Mouse (Mus musculus): Measurements from ENCODE around the gene Gm49661. TPM values are rescaled to one million over a fixed set of nuclear protein-coding genes. Genes with fewer than 3 reads are reported as not detected.

Gene Gm49661
- polyA plus RNA-seq, 1 experiment from 2014 or later, result not detected

DNA sequence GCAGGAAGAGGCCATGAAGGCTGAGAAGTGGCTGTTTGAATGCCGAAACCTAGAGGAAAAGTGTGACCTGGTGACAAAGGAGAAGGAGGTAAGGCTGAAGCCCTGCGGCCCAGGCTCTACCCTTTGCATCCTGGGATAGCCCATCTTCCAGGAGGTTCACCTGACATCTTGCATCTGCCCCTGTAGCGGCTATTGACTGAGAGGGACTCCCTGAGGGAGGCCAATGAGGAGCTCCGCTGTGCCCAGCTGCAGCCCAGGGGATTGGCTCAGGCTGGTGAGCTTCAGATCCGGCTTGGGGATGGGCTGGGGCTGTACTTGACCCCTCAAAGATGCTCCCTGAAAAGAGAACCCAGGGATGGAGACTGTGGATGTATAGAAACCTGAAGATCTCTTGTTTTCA lies 27.7 kb upstream of the Gm49661 start:
- Histone ChIP-seq H3K9me3 (ENCODE audit: control insufficient read depth, low read length) (no peaks in the 10 kb centered on the region), H3K36me3 (ENCODE audit: control insufficient read depth, insufficient read depth, low read length) (no peaks in the 10 kb centered on the region), H3K27ac (ENCODE audit: low read depth, low read length) (no peak overlapping the region), H3K4me1 (ENCODE audit: control insufficient read depth, insufficient read depth, low read length) (peaks cover 2% of the 10 kb centered on the region; the same call in 1 of the 2 replicates), H3K4me3 (ENCODE audit: low read depth, low read length) (no peak overlapping the region), H3K27me3 (ENCODE audit: control insufficient read depth, insufficient read depth, low read length) (peaks cover 7% of the 10 kb centered on the region; the same call in 1 of the 2 replicates), H3K4me2 (ENCODE audit: low read depth) (no peak overlapping the region), H3K9ac (ENCODE audit: low read length) (no peak overlapping the region; the same call in 1 of the 2 replicates)
- no peak for DNase-seq (ENCODE audit: low spot score)
- no peak for ATAC-seq (ENCODE audit: insufficient read depth, low FRiP score, low TSS enrichment)
- 83% methylated on average over 5 of the region's 5 CpGs for WGBS

DNA sequence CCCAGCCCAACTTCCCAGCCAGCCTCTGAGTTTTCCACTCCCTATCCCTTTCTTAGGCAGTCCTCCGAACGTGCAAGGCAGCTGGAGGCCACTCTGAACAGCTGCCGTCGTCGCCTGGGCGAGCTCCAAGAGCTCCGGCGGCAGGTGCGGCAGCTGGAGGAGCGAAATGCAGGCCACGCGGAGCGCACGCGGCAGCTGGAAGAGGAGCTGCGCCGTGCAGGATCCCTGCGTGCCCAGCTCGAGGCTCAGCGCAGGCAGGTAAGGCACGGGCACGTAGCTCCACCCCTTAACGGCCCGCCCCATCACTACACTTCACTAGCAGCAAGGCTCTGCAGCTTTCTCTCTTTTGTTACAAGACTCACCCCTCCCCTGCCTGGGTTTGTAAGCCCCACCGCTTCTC lies 26.4 kb upstream of the Gm49661 start:
- H3K4me3 ChIP-seq (ENCODE audit: low read depth, low read length), result no peak overlapping the region
- ATAC-seq (ENCODE audit: insufficient read depth, low FRiP score, low TSS enrichment) (no peak), DNase-seq (ENCODE audit: low spot score) (peak; percentile 29)
- no peaks in the 10 kb centered on the region for H3K9me3 ChIP-seq (ENCODE audit: control insufficient read depth, low read length)
- no peak overlapping the region for H3K4me2 ChIP-seq (ENCODE audit: low read depth)
- H3K27me3 ChIP-seq (ENCODE audit: control insufficient read depth, insufficient read depth, low read length), result peaks cover 7% of the 10 kb centered on the region; the same call in 1 of the 2 replicates
- peaks cover 4% of the 10 kb centered on the region; the same call in 1 of the 2 replicates for H3K4me1 ChIP-seq (ENCODE audit: control insufficient read depth, insufficient read depth, low read length)
- H3K9ac ChIP-seq (ENCODE audit: low read length), result no peak overlapping the region
- H3K36me3 ChIP-seq (ENCODE audit: control insufficient read depth, insufficient read depth, low read length), result no peaks in the 10 kb centered on the region
- 26% methylated on average over 25 of the region's 25 CpGs for WGBS
- H3K27ac ChIP-seq (ENCODE audit: low read depth, low read length), result no peak overlapping the region

DNA sequence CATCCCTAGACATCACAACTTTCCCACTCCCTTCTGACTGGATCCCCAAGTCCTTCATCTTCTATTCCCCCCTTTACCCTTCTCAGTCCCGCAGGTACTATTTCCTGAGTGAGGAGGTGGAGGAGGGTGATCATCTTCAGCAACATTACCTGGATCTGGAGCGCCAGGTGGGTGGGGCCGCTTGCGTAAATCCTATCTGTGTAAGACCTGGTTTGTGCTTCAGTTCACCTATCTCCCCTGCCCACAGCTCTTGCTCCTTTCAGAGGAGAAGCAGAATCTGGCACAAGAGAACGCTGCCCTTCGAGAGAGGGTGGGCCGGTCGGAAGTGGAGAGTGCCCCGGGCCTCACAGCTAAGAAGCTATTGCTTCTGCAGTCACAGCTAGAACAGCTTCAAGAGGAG lies 25.1 kb upstream of the Gm49661 start:
- no peaks in the 10 kb centered on the region for H3K9me3 ChIP-seq (ENCODE audit: control insufficient read depth, low read length)
- no peak overlapping the region for H3K4me3 ChIP-seq (ENCODE audit: low read depth, low read length)
- no peak overlapping the region for H3K9ac ChIP-seq (ENCODE audit: low read length)
- peaks cover 6% of the 10 kb centered on the region; the same call in 1 of the 2 replicates for H3K4me1 ChIP-seq (ENCODE audit: control insufficient read depth, insufficient read depth, low read length)
- ATAC-seq (ENCODE audit: insufficient read depth, low FRiP score, low TSS enrichment), result no peak
- H3K27me3 ChIP-seq (ENCODE audit: control insufficient read depth, insufficient read depth, low read length), result peaks cover 7% of the 10 kb centered on the region; the same call in 1 of the 2 replicates
- no peak for DNase-seq (ENCODE audit: low spot score)
- no peak overlapping the region for H3K27ac ChIP-seq (ENCODE audit: low read depth, low read length)
- no peak overlapping the region for H3K4me2 ChIP-seq (ENCODE audit: low read depth)
- WGBS, result 95% methylated on average over 9 of the region's 9 CpGs
- no peaks in the 10 kb centered on the region for H3K36me3 ChIP-seq (ENCODE audit: control insufficient read depth, insufficient read depth, low read length)

DNA sequence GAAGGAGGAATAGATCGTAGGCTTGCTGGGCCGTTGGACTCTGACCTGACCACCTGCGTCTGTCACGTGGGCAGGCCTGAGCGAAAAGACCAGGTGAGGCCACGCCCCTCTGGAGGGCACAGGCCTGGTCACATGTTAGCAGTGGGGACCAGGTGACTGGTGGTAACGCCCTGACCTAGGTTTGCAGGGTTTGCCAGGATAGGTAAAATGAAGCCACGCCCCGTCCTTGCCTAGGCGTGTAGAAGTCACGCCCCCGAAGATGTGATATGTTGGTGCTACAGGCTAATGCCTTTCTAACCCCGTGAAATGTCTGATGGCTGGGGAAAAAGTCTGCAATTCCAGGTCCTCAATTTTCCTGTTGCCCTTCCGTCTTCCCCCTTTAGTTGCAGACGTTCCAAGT lies 21.6 kb upstream of the Gm49661 start:
- peaks cover 14% of the 10 kb centered on the region for H3K27me3 ChIP-seq (ENCODE audit: control insufficient read depth, insufficient read depth, low read length)
- no peak overlapping the region for H3K27ac ChIP-seq (ENCODE audit: low read depth, low read length)

DNA sequence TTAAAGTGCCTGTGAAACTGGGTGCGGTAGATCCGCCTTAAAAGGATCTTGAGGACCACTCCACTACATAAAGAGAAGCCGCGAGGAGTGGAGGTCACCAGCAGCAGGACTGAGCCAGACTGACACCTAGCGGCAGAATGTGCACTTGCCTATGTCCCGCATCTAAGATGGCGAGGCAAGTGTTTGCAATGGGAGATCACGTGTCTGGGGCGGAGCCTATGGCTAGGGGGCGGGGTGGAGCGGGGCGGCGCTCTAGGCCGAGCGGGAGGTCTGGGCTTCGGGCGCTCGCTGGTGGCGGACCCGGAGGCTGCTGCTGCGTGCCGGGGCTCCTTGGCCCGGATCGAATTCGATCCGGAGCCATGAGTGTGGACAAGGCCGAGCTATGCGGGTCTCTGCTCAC lies 21.1 kb upstream of the Gm49661 start, which contains the start of gene Hook2:
Gene Hook2 (plus strand): TSS at position 255 of the 400 bp plus-strand sequence.
- WGBS, result 0% methylated on average over 26 of the region's 28 CpGs
- Histone ChIP-seq H3K4me2 (ENCODE audit: low read depth) (peak within 1 kb of the TSS; percentile 97), H3K9ac (ENCODE audit: low read length) (peak within 1 kb of the TSS; percentile 68), H3K27ac (ENCODE audit: low read depth, low read length) (no peak within 1 kb of the TSS), H3K4me3 (ENCODE audit: low read depth, low read length) (peak within 1 kb of the TSS; percentile 56), H3K9me3 (ENCODE audit: control insufficient read depth, low read length) (no peaks in the 10 kb centered on the region), H3K36me3 (ENCODE audit: control insufficient read depth, insufficient read depth, low read length) (no peaks in the 10 kb centered on the region), H3K27me3 (ENCODE audit: control insufficient read depth, insufficient read depth, low read length) (peaks cover 10% of the 10 kb centered on the region), H3K4me1 (ENCODE audit: control insufficient read depth, insufficient read depth, low read length) (peaks cover 9% of the 10 kb centered on the region)
- DNase-seq (ENCODE audit: low spot score), result peak; percentile 97
- peak; percentile 89 for ATAC-seq (ENCODE audit: insufficient read depth, low FRiP score, low TSS enrichment)

More for the DNA sequence above, 21.6 kb upstream of the Gm49661 start:
- Histone ChIP-seq H3K4me3 (ENCODE audit: low read depth, low read length) (peak overlapping the region; percentile 56), H3K9me3 (ENCODE audit: control insufficient read depth, low read length) (no peaks in the 10 kb centered on the region), H3K4me1 (ENCODE audit: control insufficient read depth, insufficient read depth, low read length) (peaks cover 5% of the 10 kb centered on the region; the same call in 1 of the 2 replicates), H3K9ac (ENCODE audit: low read length) (peak overlapping the region; percentile 63), H3K4me2 (ENCODE audit: low read depth) (peak overlapping the region; percentile 97), H3K36me3 (ENCODE audit: control insufficient read depth, insufficient read depth, low read length) (no peaks in the 10 kb centered on the region)
- peak; percentile 16 for DNase-seq (ENCODE audit: low spot score)
- ATAC-seq (ENCODE audit: insufficient read depth, low FRiP score, low TSS enrichment), result peak; percentile 51
- WGBS, result 3% methylated on average over 15 of the region's 15 CpGs

DNA sequence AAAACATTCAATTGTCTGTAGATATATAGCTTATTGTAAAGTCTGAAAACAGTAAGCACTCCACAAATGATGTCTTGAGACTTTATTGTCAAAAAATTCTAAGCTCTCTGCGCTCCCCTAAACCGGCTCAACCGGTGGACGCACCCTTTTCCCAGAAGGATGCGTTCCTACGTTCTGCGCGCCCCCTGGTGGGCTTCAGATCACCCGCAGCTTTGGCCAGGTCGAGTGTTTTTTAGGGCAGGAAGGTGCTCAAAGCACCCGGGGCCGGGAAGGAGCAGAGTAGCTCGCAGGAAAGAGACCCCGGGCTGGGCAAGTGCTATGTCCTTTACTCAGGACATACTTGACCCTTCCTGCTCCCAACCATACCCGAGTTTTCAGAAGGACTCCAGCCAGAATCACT lies 20.6 kb upstream of the Gm49661 start:
- DNase-seq (ENCODE audit: low spot score), result peak; percentile 93
- peak; percentile 60 for ATAC-seq (ENCODE audit: insufficient read depth, low FRiP score, low TSS enrichment)
- H3K4me3 ChIP-seq (ENCODE audit: low read depth, low read length), result peak overlapping the region; percentile 56
- peak overlapping the region; percentile 97 for H3K4me2 ChIP-seq (ENCODE audit: low read depth)
- no peak overlapping the region for H3K27ac ChIP-seq (ENCODE audit: low read depth, low read length)
- peaks cover 10% of the 10 kb centered on the region for H3K27me3 ChIP-seq (ENCODE audit: control insufficient read depth, insufficient read depth, low read length)
- WGBS, result 2% methylated on average over 15 of the region's 15 CpGs
- peak overlapping the region; percentile 68 for H3K9ac ChIP-seq (ENCODE audit: low read length)
- no peaks in the 10 kb centered on the region for H3K36me3 ChIP-seq (ENCODE audit: control insufficient read depth, insufficient read depth, low read length)
- H3K9me3 ChIP-seq (ENCODE audit: control insufficient read depth, low read length), result no peaks in the 10 kb centered on the region
- H3K4me1 ChIP-seq (ENCODE audit: control insufficient read depth, insufficient read depth, low read length), result peaks cover 14% of the 10 kb centered on the region

DNA sequence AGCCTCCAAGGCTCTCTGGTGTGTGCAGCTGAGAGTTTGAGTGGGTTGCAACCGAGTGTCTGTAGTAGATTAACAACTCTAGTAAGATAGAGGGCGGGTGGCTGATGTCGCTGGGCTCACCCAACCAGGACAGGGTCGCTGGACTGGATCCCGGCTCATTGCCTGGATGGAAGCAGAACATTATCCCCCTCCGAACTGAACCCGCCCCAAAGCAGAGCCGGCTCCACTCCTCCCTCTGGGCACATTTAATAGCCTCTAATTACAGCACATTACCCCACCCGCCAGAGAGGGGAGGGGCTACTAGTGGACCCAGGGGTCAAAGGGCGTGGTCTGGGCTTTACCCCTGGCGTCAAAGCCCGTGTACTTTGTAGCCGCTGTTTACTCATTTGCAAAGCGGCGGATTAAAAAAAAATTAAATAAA lies 20.1 kb upstream of the Gm49661 start:
- H3K4me3 ChIP-seq (ENCODE audit: low read depth, low read length), result no peak overlapping the region
- WGBS, result 5% methylated on average over 15 of the region's 15 CpGs
- DNase-seq (ENCODE audit: low spot score), result no peak

DNA sequence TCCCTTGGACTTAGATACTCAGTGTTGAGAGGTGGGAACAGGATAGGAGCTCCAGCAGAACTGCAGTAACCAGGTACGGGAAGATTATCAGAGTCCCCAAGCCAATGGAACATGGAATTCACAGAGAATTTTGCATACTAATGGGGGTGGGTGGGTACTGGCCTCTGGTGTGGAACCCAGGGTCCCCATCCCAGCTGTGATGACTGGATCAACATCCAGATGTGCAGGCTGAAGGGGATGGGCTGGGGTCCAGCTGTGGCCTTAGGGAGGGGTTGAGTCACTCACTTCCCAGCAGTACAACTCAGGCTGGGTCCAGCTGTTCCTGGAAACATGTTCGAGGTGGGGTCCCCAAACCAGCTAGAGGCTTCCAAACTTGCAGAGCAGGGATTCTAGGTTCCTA lies 18.7 kb upstream of the Gm49661 start:
- no peak overlapping the region for H3K4me3 ChIP-seq (ENCODE audit: low read depth, low read length)
- no peak overlapping the region for H3K4me2 ChIP-seq (ENCODE audit: low read depth)
- no peak overlapping the region for H3K9ac ChIP-seq (ENCODE audit: low read length)
- DNase-seq (ENCODE audit: low spot score) (no peak), ATAC-seq (ENCODE audit: insufficient read depth, low FRiP score, low TSS enrichment) (no peak)
- H3K4me1 ChIP-seq (ENCODE audit: control insufficient read depth, insufficient read depth, low read length), result peaks cover 18% of the 10 kb centered on the region
- H3K36me3 ChIP-seq (ENCODE audit: control insufficient read depth, insufficient read depth, low read length), result no peaks in the 10 kb centered on the region
- peaks cover 10% of the 10 kb centered on the region for H3K27me3 ChIP-seq (ENCODE audit: control insufficient read depth, insufficient read depth, low read length)
- H3K9me3 ChIP-seq (ENCODE audit: control insufficient read depth, low read length), result no peaks in the 10 kb centered on the region
- 85% methylated on average over 2 of the region's 2 CpGs for WGBS
- H3K27ac ChIP-seq (ENCODE audit: low read depth, low read length), result no peak overlapping the region

More for the DNA sequence above, 20.1 kb upstream of the Gm49661 start:
- Histone ChIP-seq H3K27ac (ENCODE audit: low read depth, low read length) (no peak overlapping the region), H3K36me3 (ENCODE audit: control insufficient read depth, insufficient read depth, low read length) (no peaks in the 10 kb centered on the region), H3K4me1 (ENCODE audit: control insufficient read depth, insufficient read depth, low read length) (peaks cover 18% of the 10 kb centered on the region), H3K4me2 (ENCODE audit: low read depth) (peak overlapping the region; percentile 97), H3K27me3 (ENCODE audit: control insufficient read depth, insufficient read depth, low read length) (peaks cover 10% of the 10 kb centered on the region), H3K9ac (ENCODE audit: low read length) (no peak overlapping the region), H3K9me3 (ENCODE audit: control insufficient read depth, low read length) (no peaks in the 10 kb centered on the region)
- no peak for ATAC-seq (ENCODE audit: insufficient read depth, low FRiP score, low TSS enrichment)

DNA sequence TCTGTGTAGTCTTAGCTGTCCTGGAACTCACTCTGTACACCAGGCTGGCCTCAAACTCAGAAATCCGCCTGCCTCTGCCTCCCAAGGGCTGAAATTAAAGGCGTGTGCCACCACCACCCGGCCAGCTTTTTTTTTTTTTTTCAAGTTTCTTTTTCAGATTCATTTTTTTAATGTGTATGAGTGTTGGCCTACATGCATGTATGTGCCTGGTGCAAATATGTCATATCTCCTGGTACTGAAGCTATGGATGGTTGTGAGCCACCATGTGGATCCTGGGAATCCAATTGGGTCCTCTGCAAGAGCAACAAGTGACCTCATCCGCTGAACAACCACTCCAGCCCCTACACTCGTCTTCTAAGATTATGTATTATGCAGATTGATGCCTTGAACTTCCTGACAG lies 18.2 kb upstream of the Gm49661 start:
- H3K9ac ChIP-seq (ENCODE audit: low read length), result no peak overlapping the region
- no peak overlapping the region for H3K4me3 ChIP-seq (ENCODE audit: low read depth, low read length)
- no peaks in the 10 kb centered on the region for H3K36me3 ChIP-seq (ENCODE audit: control insufficient read depth, insufficient read depth, low read length)
- WGBS, result 82% methylated on average over 5 of the region's 5 CpGs
- DNase-seq (ENCODE audit: low spot score) (no peak), ATAC-seq (ENCODE audit: insufficient read depth, low FRiP score, low TSS enrichment) (no peak)
- H3K4me2 ChIP-seq (ENCODE audit: low read depth), result no peak overlapping the region
- no peak overlapping the region for H3K27ac ChIP-seq (ENCODE audit: low read depth, low read length)
- peaks cover 18% of the 10 kb centered on the region for H3K4me1 ChIP-seq (ENCODE audit: control insufficient read depth, insufficient read depth, low read length)
- no peaks in the 10 kb centered on the region for H3K9me3 ChIP-seq (ENCODE audit: control insufficient read depth, low read length)
- peaks cover 10% of the 10 kb centered on the region for H3K27me3 ChIP-seq (ENCODE audit: control insufficient read depth, insufficient read depth, low read length)
